Mouse (Mus musculus): ENCODE results near the gene Gucy2g. TPM values are rescaled to one million over a fixed set of nuclear protein-coding genes. Genes with fewer than 3 reads are reported as not detected.
A peak's percentile ranks its signal among the peaks of the same experiment; 100 is the strongest.

The Gucy2g gene
- polyA plus RNA-seq, 1 experiment from 2014 or later, result 0.06 TPM

DNA sequence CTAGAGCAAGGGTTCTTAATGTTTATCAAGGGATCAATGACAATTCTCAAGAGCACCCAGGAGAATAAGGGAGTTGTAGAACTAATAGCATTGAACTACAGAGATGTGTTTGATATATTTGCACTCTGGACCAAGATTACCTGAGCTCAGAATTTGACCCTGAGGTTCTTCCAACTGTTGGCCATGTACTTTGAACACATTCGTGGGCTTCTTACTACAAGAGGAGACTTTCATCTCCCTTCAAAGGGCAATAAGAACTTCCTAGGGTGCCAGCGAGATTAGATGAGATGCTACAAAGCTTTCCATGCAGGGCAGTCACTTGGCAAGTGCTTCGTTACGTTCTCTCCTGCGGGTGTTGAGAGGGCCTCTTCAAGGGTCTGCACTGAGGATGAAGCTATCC lies 6.5 kb upstream of the Gucy2g start:
- no peak overlapping the region for H3K27ac ChIP-seq
- no peak overlapping the region for H3K4me2 ChIP-seq
- no peak overlapping the region for H3K9ac ChIP-seq
- H3K36me3 ChIP-seq, result no peaks in the 10 kb centered on the region
- no peaks in the 10 kb centered on the region for H3K27me3 ChIP-seq
- WGBS, result 78% methylated on average over 5 of the region's 5 CpGs
- no peaks in the 10 kb centered on the region for H3K9me3 ChIP-seq
- no peak for ATAC-seq (ENCODE audit: insufficient number of reproducible peaks, low FRiP score, low TSS enrichment, low read depth)
- H3K4me3 ChIP-seq, result no peak overlapping the region
- H3K4me1 ChIP-seq, result no peaks in the 10 kb centered on the region

DNA sequence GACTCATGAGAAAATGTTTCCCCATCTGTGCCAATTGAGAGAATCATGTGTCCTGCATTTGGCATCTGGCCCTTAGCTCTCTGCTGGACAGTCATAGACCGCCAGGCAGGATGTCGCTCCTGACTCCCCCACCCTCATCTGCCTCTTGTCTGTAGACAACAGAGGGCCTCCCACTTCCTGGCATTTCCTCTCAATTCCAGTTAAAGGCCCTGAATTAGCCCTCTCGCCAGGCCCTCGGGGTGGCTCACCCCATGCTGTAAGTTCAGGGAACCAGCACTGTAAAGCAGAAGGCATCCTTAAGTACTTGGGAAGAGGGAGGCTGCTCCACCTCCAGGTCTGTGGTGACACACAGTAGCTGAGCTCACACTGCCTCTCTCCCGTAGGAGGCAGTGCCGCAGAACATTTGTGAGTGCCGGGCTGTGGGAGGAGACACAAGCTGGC lies 3.8 kb upstream of the Gucy2g start:
- Histone ChIP-seq H3K27me3 (no peaks in the 10 kb centered on the region), H3K27ac (no peak overlapping the region), H3K4me1 (no peaks in the 10 kb centered on the region), H3K4me2 (no peak overlapping the region), H3K9me3 (no peaks in the 10 kb centered on the region), H3K4me3 (no peak overlapping the region), H3K36me3 (no peaks in the 10 kb centered on the region), H3K9ac (no peak overlapping the region)
- no peak for ATAC-seq (ENCODE audit: insufficient number of reproducible peaks, low FRiP score, low TSS enrichment, low read depth)
- WGBS, result 23% methylated on average over 7 of the region's 7 CpGs

DNA sequence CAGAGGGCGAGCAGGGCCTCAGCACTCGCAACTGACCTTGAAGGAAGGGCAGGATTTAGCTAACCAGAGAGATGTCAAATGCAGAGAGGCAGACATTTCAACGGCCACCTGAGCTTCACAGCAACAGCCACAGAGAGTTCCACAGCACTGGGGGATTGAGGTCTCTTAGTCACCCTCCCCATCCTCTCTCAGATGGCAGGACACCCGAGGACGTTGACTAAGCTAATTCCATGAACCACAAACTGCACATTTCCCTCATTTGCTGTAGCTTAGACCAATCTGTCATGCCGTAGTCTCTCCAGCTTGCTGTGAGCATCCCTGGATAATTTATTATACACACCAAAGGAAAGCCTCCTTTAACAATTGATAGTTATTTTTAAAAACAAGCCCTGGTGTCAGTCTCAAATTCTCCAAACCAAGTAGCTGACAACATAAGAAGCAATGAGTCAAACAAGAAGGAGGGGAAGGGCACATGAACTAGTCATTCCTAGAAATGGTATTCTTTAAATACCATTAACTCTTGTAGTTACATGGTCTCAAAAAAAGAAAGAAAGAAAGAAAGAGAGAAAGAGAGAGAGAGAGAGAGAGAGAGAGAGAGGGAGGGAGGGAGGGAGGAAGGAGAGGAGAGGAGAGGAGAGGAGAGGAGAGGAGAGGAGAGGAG lies 1.1 kb downstream of the Gucy2g start:
- Histone ChIP-seq H3K9ac (no peak overlapping the region), H3K4me1 (no peaks in the 10 kb centered on the region), H3K27ac (no peak overlapping the region), H3K4me2 (no peak overlapping the region), H3K9me3 (no peaks in the 10 kb centered on the region), H3K27me3 (no peaks in the 10 kb centered on the region), H3K36me3 (no peaks in the 10 kb centered on the region), H3K4me3 (no peak overlapping the region)
- 61% methylated on average over 6 of the region's 6 CpGs for WGBS
- no peak for ATAC-seq (ENCODE audit: insufficient number of reproducible peaks, low FRiP score, low TSS enrichment, low read depth)

DNA sequence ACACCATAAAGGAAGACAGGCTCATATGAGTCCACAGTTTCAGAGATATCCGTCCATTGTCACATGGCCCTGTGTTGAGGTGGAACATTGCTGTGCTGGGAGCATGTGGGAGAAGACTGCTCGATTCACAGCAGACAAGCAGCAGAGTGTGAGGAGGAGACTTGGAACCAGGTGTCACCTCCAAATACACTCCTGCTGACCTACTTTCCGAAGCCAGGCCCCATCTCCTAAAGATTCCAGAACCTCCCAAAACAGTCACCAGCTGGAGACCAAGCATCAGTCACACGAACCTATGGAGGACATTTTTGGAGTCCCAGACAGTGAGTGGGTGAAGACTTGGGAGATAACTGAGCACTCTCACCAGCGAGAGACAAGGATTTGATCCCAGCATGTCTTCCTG lies 4.5 kb downstream of the Gucy2g start:
- Histone ChIP-seq H3K27ac (no peak overlapping the region), H3K36me3 (no peaks in the 10 kb centered on the region), H3K4me3 (no peak overlapping the region), H3K27me3 (no peaks in the 10 kb centered on the region), H3K4me1 (no peaks in the 10 kb centered on the region), H3K4me2 (no peak overlapping the region), H3K9ac (no peak overlapping the region), H3K9me3 (no peaks in the 10 kb centered on the region)
- ATAC-seq (ENCODE audit: insufficient number of reproducible peaks, low FRiP score, low TSS enrichment, low read depth), result no peak
- 72% methylated on average over 5 of the region's 5 CpGs for WGBS

DNA sequence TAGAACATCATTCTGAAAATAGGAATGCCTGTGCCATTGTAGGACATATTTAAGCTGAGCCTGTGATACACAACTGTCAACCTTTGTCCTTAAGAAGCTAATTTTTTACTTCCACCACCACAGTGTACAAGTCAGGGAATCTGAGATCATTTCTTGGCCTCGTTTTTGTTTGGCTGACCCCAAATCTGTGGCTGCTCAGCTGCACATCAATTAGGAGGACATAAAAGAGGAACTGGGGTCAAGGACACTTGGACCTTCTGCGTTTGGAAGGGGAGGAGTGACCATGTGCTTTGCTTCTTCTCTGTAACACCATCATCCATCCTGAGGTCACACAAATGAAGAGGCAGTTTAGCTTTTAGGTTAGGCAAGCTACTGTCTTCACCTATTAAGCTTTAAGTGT lies 5.0 kb downstream of the Gucy2g start:
- Histone ChIP-seq H3K9ac (no peak overlapping the region), H3K4me3 (no peak overlapping the region), H3K27ac (no peak overlapping the region), H3K9me3 (no peaks in the 10 kb centered on the region), H3K27me3 (no peaks in the 10 kb centered on the region), H3K36me3 (no peaks in the 10 kb centered on the region), H3K4me2 (no peak overlapping the region), H3K4me1 (no peaks in the 10 kb centered on the region)
- WGBS, result 35% methylated on average over 2 of the region's 2 CpGs
- ATAC-seq (ENCODE audit: insufficient number of reproducible peaks, low FRiP score, low TSS enrichment, low read depth), result no peak

DNA sequence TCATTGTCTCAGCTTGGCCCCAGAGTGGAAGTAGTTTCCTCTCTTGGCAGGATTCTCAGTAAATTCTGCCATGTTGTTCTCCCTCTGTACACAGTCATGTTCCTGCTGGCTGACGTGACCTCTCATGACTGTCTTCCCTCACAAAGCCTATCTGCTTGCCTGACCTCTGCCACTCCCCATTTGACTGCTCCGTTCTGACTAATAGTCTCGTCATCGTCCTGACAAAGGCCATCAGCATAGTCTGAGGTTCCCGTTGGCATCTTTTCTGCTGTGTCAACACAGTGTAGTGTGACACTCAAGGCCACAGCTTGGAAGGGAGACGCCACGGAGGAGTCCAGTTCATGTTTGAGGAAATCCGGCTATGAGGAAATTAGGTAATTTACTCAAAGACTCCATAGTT lies 8.9 kb downstream of the Gucy2g start:
- 71% methylated on average over 8 of the region's 8 CpGs for WGBS
- Histone ChIP-seq H3K4me2 (no peak overlapping the region), H3K27ac (no peak overlapping the region), H3K27me3 (no peaks in the 10 kb centered on the region), H3K4me1 (no peaks in the 10 kb centered on the region), H3K4me3 (no peak overlapping the region), H3K9me3 (no peaks in the 10 kb centered on the region), H3K9ac (no peak overlapping the region), H3K36me3 (no peaks in the 10 kb centered on the region)
- ATAC-seq (ENCODE audit: insufficient number of reproducible peaks, low FRiP score, low TSS enrichment, low read depth), result no peak

DNA sequence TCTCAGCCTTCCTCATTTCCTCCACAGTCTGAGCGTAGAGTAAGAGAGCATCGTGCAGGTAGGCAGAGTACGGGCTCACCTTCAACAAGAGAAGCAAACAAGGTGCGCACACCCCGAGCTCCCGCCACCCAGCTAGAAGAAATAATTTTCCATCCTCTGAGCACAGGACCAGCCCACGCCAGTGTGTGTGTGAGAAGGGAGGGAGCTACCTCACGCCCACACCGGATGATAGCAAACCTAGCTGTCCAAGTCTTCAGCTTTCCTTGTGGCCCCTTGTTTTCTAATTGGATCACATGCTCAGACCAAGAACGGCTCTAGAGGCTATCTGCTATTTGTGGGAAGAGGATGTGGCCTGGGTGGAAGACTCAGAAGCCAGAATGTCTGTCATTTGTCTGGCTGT lies 10.0 kb downstream of the Gucy2g start:
- ATAC-seq (ENCODE audit: insufficient number of reproducible peaks, low FRiP score, low TSS enrichment, low read depth), result no peak
- no peaks in the 10 kb centered on the region for H3K4me1 ChIP-seq
- no peak overlapping the region for H3K9ac ChIP-seq
- H3K4me3 ChIP-seq, result no peak overlapping the region
- WGBS, result 81% methylated on average over 10 of the region's 10 CpGs
- no peaks in the 10 kb centered on the region for H3K9me3 ChIP-seq
- no peaks in the 10 kb centered on the region for H3K36me3 ChIP-seq
- H3K27me3 ChIP-seq, result no peaks in the 10 kb centered on the region
- no peak overlapping the region for H3K4me2 ChIP-seq
- H3K27ac ChIP-seq, result no peak overlapping the region

DNA sequence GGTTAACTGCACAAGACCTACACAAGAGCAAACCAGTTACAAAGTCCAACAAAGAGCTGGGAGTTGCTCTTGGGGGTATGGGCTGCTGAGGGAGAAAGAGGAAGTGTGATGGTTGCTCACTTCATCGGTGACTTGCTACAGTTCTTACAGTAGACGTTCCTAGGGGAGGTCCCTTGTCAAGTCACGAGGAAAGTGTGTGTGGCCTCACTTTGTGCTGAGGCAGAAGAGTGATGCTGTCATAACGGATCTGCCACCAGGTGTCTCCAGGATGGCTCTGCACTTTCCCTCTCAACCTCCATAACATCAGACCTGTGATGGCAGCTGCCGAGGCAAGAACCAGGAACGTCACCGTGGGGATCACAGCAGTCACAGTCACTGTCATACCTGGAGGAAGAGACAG lies 13.9 kb downstream of the Gucy2g start:
- no peak overlapping the region for H3K4me2 ChIP-seq
- no peaks in the 10 kb centered on the region for H3K36me3 ChIP-seq
- no peak for ATAC-seq (ENCODE audit: insufficient number of reproducible peaks, low FRiP score, low TSS enrichment, low read depth)
- no peak overlapping the region for H3K27ac ChIP-seq
- H3K4me1 ChIP-seq, result no peaks in the 10 kb centered on the region
- H3K9ac ChIP-seq, result no peak overlapping the region
- no peaks in the 10 kb centered on the region for H3K27me3 ChIP-seq
- H3K4me3 ChIP-seq, result no peak overlapping the region
- no peaks in the 10 kb centered on the region for H3K9me3 ChIP-seq
- WGBS, result 83% methylated on average over 7 of the region's 7 CpGs

DNA sequence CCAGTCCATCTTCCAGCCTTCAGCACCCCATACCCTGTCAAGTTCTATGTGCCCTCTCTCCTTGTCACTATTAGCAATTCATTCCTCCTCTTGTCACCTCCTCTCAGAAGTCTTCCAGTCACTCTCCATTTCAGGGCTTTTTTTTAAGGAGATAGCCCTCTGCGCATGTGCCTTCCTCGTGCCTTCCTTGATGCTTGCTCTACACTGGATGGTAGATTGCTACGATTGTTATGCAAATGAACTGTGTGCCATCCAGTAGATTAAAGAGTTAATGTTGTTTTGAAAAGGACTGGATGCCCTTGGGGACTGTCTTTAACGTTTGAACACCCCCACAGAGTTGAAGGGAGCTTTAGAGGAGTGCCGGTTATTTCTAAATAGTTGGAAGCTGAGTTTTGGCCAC lies 14.4 kb downstream of the Gucy2g start:
- no peak for ATAC-seq (ENCODE audit: insufficient number of reproducible peaks, low FRiP score, low TSS enrichment, low read depth)
- no peak overlapping the region for H3K27ac ChIP-seq
- H3K36me3 ChIP-seq, result no peaks in the 10 kb centered on the region
- no peak overlapping the region for H3K4me2 ChIP-seq
- no peak overlapping the region for H3K4me3 ChIP-seq
- H3K4me1 ChIP-seq, result no peaks in the 10 kb centered on the region
- H3K27me3 ChIP-seq, result no peaks in the 10 kb centered on the region
- no peaks in the 10 kb centered on the region for H3K9me3 ChIP-seq
- no peak overlapping the region for H3K9ac ChIP-seq
- WGBS, result 65% methylated on average over 5 of the region's 5 CpGs

DNA sequence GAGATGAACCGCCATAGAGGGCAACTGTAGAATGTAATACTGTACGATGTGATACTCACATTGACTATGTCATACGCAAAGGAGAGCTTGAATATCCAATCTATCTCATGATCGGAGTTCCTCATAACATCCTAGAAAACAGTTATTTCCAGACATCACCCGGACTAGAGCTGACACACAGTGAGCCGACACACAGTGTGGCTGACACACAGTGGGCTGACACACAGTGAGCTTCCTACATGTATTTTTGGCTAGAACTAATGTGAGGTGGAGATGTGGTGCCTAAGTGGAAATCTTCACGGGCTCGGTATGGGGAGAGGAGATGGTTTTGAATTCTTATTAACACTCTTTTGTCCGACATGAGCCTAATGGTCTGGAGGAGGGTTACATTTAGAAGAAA lies 18.8 kb downstream of the Gucy2g start:
- H3K4me3 ChIP-seq, result no peak overlapping the region
- no peaks in the 10 kb centered on the region for H3K27me3 ChIP-seq
- H3K36me3 ChIP-seq, result no peaks in the 10 kb centered on the region
- H3K27ac ChIP-seq, result no peak overlapping the region
- peaks cover 14% of the 10 kb centered on the region; the same call in 1 of the 2 replicates for H3K4me1 ChIP-seq
- ATAC-seq (ENCODE audit: insufficient number of reproducible peaks, low FRiP score, low TSS enrichment, low read depth), result no peak
- no peak overlapping the region for H3K4me2 ChIP-seq
- 89% methylated on average over 9 of the region's 9 CpGs for WGBS
- no peaks in the 10 kb centered on the region for H3K9me3 ChIP-seq
- H3K9ac ChIP-seq, result no peak overlapping the region

DNA sequence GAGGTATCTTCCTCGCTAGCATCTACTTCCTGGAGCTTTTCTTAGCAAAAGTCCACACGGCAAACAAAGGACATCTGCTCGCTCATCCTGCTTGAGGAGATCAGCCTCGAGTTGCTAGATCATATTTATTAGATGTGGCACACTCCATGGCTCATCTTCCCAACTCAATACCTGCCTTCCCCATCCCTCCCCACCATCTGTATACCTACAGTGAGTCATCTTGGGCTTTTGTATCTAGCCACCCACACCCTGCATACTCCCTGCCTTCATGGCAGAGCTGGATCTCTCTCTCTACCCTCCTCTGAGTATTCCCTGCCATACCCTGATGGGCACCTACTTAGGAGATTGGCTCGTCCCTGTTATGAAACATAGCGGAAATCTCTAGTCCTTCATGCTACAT lies 19.8 kb downstream of the Gucy2g start:
- Histone ChIP-seq H3K9me3 (no peaks in the 10 kb centered on the region), H3K27me3 (no peaks in the 10 kb centered on the region), H3K4me1 (peaks cover 16% of the 10 kb centered on the region; the same call in 1 of the 2 replicates), H3K36me3 (no peaks in the 10 kb centered on the region), H3K9ac (no peak overlapping the region), H3K27ac (no peak overlapping the region), H3K4me2 (no peak overlapping the region), H3K4me3 (no peak overlapping the region)
- 80% methylated on average over 6 of the region's 6 CpGs for WGBS
- ATAC-seq (ENCODE audit: insufficient number of reproducible peaks, low FRiP score, low TSS enrichment, low read depth), result no peak

DNA sequence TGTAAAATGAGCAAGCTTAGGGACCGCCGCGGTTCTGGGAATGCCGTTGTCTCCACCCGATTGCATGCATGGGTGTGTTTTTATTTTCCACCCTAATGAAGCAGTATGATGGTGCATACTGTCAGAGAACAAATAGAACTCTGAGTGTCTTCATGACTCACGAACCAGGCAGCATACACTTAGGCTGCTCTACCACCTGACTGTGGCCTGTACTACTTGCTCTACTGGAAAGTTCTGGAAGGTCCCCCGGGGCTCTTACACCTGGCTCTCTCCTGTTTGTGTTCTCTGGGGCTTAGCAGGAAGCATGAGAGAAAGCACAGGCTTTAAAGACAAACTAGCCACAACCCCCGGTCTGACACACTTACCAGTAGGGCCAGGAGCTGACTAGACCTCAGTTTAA lies 21.7 kb downstream of the Gucy2g start:
- Histone ChIP-seq H3K9me3 (no peaks in the 10 kb centered on the region), H3K27me3 (no peaks in the 10 kb centered on the region), H3K9ac (no peak overlapping the region), H3K4me2 (no peak overlapping the region), H3K36me3 (no peaks in the 10 kb centered on the region), H3K27ac (peak overlapping the region; percentile 57; the same call in 1 of the 2 replicates), H3K4me3 (no peak overlapping the region), H3K4me1 (peaks cover 19% of the 10 kb centered on the region; the same call in 1 of the 2 replicates)
- ATAC-seq (ENCODE audit: insufficient number of reproducible peaks, low FRiP score, low TSS enrichment, low read depth), result no peak
- 71% methylated on average over 8 of the region's 8 CpGs for WGBS

DNA sequence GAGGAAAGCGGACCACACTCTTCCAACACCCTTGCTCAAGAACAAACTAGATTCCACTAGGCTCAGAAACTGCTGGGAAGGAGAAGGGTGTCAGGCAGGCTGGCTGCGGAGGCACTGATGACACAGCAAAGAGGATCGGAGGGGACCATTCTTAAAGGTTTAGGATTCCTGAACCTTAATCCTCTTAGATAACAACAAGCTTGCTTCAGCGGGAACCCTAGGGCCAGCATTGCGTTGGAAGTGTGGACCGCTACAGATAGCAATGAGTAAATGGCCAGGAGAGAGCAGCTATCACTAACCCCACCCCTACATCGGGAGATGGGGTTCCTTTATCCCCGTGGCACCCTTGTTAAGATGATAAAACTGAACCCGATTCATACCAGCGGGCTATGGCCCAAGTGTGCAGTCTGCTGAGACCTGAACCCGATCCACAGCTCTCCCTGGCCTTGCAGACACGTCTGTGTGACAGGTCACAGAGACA lies 22.3 kb downstream of the Gucy2g start:
- Histone ChIP-seq H3K27me3 (no peaks in the 10 kb centered on the region), H3K9ac (no peak overlapping the region), H3K36me3 (no peaks in the 10 kb centered on the region), H3K9me3 (no peaks in the 10 kb centered on the region), H3K4me2 (peak overlapping the region; percentile 67), H3K4me1 (peaks cover 19% of the 10 kb centered on the region; the same call in 1 of the 2 replicates), H3K27ac (peak overlapping the region; percentile 57), H3K4me3 (peak overlapping the region; percentile 40)
- no peak for ATAC-seq (ENCODE audit: insufficient number of reproducible peaks, low FRiP score, low TSS enrichment, low read depth)
- WGBS, result 22% methylated on average over 12 of the region's 12 CpGs
